Mouse (Mus musculus): Measurements from ENCODE around the gene Tnrc6b. TPM values are rescaled to one million over a fixed set of nuclear protein-coding genes. Genes with fewer than 3 reads are reported as not detected.

The Tnrc6b gene
- polyA plus RNA-seq, 1 experiment = 8.2 TPM

GRCm38 (mm10) chr15:80799634-80800137 lies 88.6 kb downstream of the Tnrc6b start:
- Histone ChIP-seq H3K4me1 (ENCODE audit: control insufficient read depth) (peaks cover 55% of the 10 kb centered on the region), H3K36me3 (ENCODE audit: control insufficient read depth) (peaks cover 21% of the 10 kb centered on the region), H3K4me3 (replicated peaks) (peak overlapping the region; percentile 75), H3K9me3 (ENCODE audit: control insufficient read depth, low read length) (no peaks in the 10 kb centered on the region), H3K27me3 (ENCODE audit: control insufficient read depth) (no peaks in the 10 kb centered on the region)
- TF ChIP-seq GATA1 (IDR thresholded peaks at IDR 0.05; ENCODE audit: low read length) = no peak
- TF ChIP-seq TAL1 (IDR thresholded peaks at IDR 0.05; ENCODE audit: low read length) = no peak

GRCm38 (mm10) chr15:80800201-80800600 lies 89.1 kb downstream of the Tnrc6b start:
- peaks cover 60% of the 10 kb centered on the region for H3K4me1 ChIP-seq (ENCODE audit: control insufficient read depth)
- H3K36me3 ChIP-seq (ENCODE audit: control insufficient read depth) = peaks cover 25% of the 10 kb centered on the region
- H3K4me3 ChIP-seq (replicated peaks) = peak overlapping the region; percentile 75
- no peaks in the 10 kb centered on the region for H3K27me3 ChIP-seq (ENCODE audit: control insufficient read depth)
- H3K9me3 ChIP-seq (ENCODE audit: control insufficient read depth, low read length) = no peaks in the 10 kb centered on the region
- TF ChIP-seq GATA1 (IDR thresholded peaks at IDR 0.05; ENCODE audit: low read length) (no peak), TAL1 (IDR thresholded peaks at IDR 0.05; ENCODE audit: low read length) (no peak)

GRCm38 (mm10) chr15:80800765-80801164 lies 89.7 kb downstream of the Tnrc6b start:
- H3K4me1 ChIP-seq (ENCODE audit: control insufficient read depth) = peaks cover 60% of the 10 kb centered on the region
- peaks cover 25% of the 10 kb centered on the region for H3K36me3 ChIP-seq (ENCODE audit: control insufficient read depth)
- H3K9me3 ChIP-seq (ENCODE audit: control insufficient read depth, low read length) = no peaks in the 10 kb centered on the region
- TF ChIP-seq GATA1 (IDR thresholded peaks at IDR 0.05; ENCODE audit: low read length) (no peak), TAL1 (IDR thresholded peaks at IDR 0.05; ENCODE audit: low read length) (no peak)
- H3K27me3 ChIP-seq (ENCODE audit: control insufficient read depth) = no peaks in the 10 kb centered on the region
- peak overlapping the region; percentile 75 for H3K4me3 ChIP-seq (replicated peaks)

GRCm38 (mm10) chr15:80801597-80801996 lies 90.5 kb downstream of the Tnrc6b start:
- Histone ChIP-seq H3K27me3 (ENCODE audit: control insufficient read depth) (no peaks in the 10 kb centered on the region), H3K4me1 (ENCODE audit: control insufficient read depth) (peaks cover 62% of the 10 kb centered on the region), H3K4me3 (replicated peaks) (peak overlapping the region; percentile 75), H3K36me3 (ENCODE audit: control insufficient read depth) (peaks cover 33% of the 10 kb centered on the region), H3K9me3 (ENCODE audit: control insufficient read depth, low read length) (no peaks in the 10 kb centered on the region)
- TF ChIP-seq TAL1 (IDR thresholded peaks at IDR 0.05; ENCODE audit: low read length) (peak; percentile 58; the same call in 2 of the 3 replicates), GATA1 (IDR thresholded peaks at IDR 0.05; ENCODE audit: low read length) (0 out of 2 replicates have a peak, but pooled peaks have one; percentile 2)

- Histone ChIP-seq H3K36me3 (ENCODE audit: control insufficient read depth) (peaks cover 76% of the 10 kb centered on the region), H3K27me3 (ENCODE audit: control insufficient read depth) (no peaks in the 10 kb centered on the region), H3K4me1 (ENCODE audit: control insufficient read depth) (peaks cover 79% of the 10 kb centered on the region), H3K4me3 (replicated peaks) (no peak overlapping the region), H3K9me3 (ENCODE audit: control insufficient read depth, low read length) (no peaks in the 10 kb centered on the region)
- TF ChIP-seq GATA1 (IDR thresholded peaks at IDR 0.05; ENCODE audit: low read length) = no peak
- no peak for TF ChIP-seq TAL1 (IDR thresholded peaks at IDR 0.05; ENCODE audit: low read length)
Measured at GRCm38 (mm10) chr15:80807162-80807561, 96.0 kb downstream of the Tnrc6b start.

GRCm38 (mm10) chr15:80810226-80810625 lies 99.1 kb downstream of the Tnrc6b start:
- Histone ChIP-seq H3K4me1 (ENCODE audit: control insufficient read depth) (peaks cover 80% of the 10 kb centered on the region), H3K27me3 (ENCODE audit: control insufficient read depth) (no peaks in the 10 kb centered on the region), H3K9me3 (ENCODE audit: control insufficient read depth, low read length) (no peaks in the 10 kb centered on the region), H3K36me3 (ENCODE audit: control insufficient read depth) (peaks cover 80% of the 10 kb centered on the region), H3K4me3 (replicated peaks) (no peak overlapping the region)
- TF ChIP-seq GATA1 (IDR thresholded peaks at IDR 0.05; ENCODE audit: low read length) (no peak), TAL1 (IDR thresholded peaks at IDR 0.05; ENCODE audit: low read length) (no peak)

- Histone ChIP-seq H3K27me3 (ENCODE audit: control insufficient read depth) (no peaks in the 10 kb centered on the region), H3K4me1 (ENCODE audit: control insufficient read depth) (peaks cover 76% of the 10 kb centered on the region), H3K36me3 (ENCODE audit: control insufficient read depth) (peaks cover 75% of the 10 kb centered on the region), H3K9me3 (ENCODE audit: control insufficient read depth, low read length) (no peaks in the 10 kb centered on the region), H3K4me3 (replicated peaks) (no peak overlapping the region)
- TF ChIP-seq GATA1 (IDR thresholded peaks at IDR 0.05; ENCODE audit: low read length) (no peak), TAL1 (IDR thresholded peaks at IDR 0.05; ENCODE audit: low read length) (no peak)
Measured at GRCm38 (mm10) chr15:80812840-80813239, 101.7 kb downstream of the Tnrc6b start.

- no peak overlapping the region for H3K4me3 ChIP-seq (replicated peaks)
- no peaks in the 10 kb centered on the region for H3K9me3 ChIP-seq (ENCODE audit: control insufficient read depth, low read length)
- H3K36me3 ChIP-seq (ENCODE audit: control insufficient read depth) = peaks cover 79% of the 10 kb centered on the region
- H3K4me1 ChIP-seq (ENCODE audit: control insufficient read depth) = peaks cover 68% of the 10 kb centered on the region
- no peak for TF ChIP-seq TAL1 (IDR thresholded peaks at IDR 0.05; ENCODE audit: low read length)
- no peak for TF ChIP-seq GATA1 (IDR thresholded peaks at IDR 0.05; ENCODE audit: low read length)
- no peaks in the 10 kb centered on the region for H3K27me3 ChIP-seq (ENCODE audit: control insufficient read depth)
Measured at GRCm38 (mm10) chr15:80814792-80815191, 103.7 kb downstream of the Tnrc6b start.

- H3K9me3 ChIP-seq (ENCODE audit: control insufficient read depth, low read length) = no peaks in the 10 kb centered on the region
- no peak for TF ChIP-seq GATA1 (IDR thresholded peaks at IDR 0.05; ENCODE audit: low read length)
- no peak for TF ChIP-seq TAL1 (IDR thresholded peaks at IDR 0.05; ENCODE audit: low read length)
Measured at GRCm38 (mm10) chr15:80822276-80822675, 111.2 kb downstream of the Tnrc6b start.

GRCm38 (mm10) chr15:80831170-80831569 lies 120.1 kb downstream of the Tnrc6b start:
- Histone ChIP-seq H3K4me1 (ENCODE audit: control insufficient read depth) (peaks cover 70% of the 10 kb centered on the region), H3K9me3 (ENCODE audit: control insufficient read depth, low read length) (no peaks in the 10 kb centered on the region), H3K4me3 (replicated peaks) (no peak overlapping the region), H3K27me3 (ENCODE audit: control insufficient read depth) (no peaks in the 10 kb centered on the region), H3K36me3 (ENCODE audit: control insufficient read depth) (peaks cover 71% of the 10 kb centered on the region)
- TF ChIP-seq GATA1 (IDR thresholded peaks at IDR 0.05; ENCODE audit: low read length) (no peak), TAL1 (IDR thresholded peaks at IDR 0.05; ENCODE audit: low read length) (no peak)

More at GRCm38 (mm10) chr15:80822276-80822675, 111.2 kb downstream of the Tnrc6b start:
- peaks cover 27% of the 10 kb centered on the region for H3K4me1 ChIP-seq (ENCODE audit: control insufficient read depth)
- H3K36me3 ChIP-seq (ENCODE audit: control insufficient read depth) = peaks cover 84% of the 10 kb centered on the region
- H3K4me3 ChIP-seq (replicated peaks) = no peak overlapping the region
- no peaks in the 10 kb centered on the region for H3K27me3 ChIP-seq (ENCODE audit: control insufficient read depth)

Measured in erythroblast, embryonic 14.5 days (primary cell).